Mouse (Mus musculus) small intestine, adult 2 months (tissue): ENCODE data around the gene 1810049J17Rik.

Experiments used
- CTCF ChIP-seq: fragments of 200-500 bp; IDR thresholded peaks from 2 replicates; pipeline ENCODE4 v1.5.1; 2012; ENCODE audit warnings: low read depth, mild to moderate bottlenecking, control low read depth, inconsistent platforms, low read length, moderate library complexity, mixed read lengths; ENCODE audit not compliant: insufficient replicate concordance, insufficient read length; ENCODE audit errors: extremely low read depth
- POLR2A ChIP-seq: fragments of 200-500 bp; IDR thresholded peaks from 2 replicates; pipeline ENCODE4 v1.6.1; 2012; ENCODE audit warnings: low read depth, mild to moderate bottlenecking, control low read depth, inconsistent platforms, low read length, moderate library complexity

DNA sequence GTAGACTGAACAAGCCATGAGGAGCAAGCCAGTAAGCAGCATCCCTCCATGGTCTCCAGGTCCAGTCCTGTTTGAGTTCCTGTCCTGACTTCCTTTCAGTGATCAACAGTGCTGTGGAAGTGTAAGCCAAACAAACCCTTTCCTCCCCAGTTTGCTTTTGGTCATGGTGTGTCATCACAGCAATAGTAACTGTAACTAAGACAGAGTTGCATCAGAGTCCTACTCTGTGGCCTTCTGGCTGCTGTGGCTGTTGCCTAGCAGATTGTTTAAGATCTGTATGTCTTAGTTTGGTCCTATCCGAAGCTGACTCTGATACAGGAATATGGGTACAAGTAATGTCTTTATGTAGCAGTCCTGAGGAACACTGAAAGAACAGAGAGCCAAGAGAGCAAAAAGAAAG, 41.9 kb downstream of the 1810049J17Rik start:
- TF ChIP-seq POLR2A = no peak
- no peak for TF ChIP-seq CTCF
